In the genomic region with DNA sequence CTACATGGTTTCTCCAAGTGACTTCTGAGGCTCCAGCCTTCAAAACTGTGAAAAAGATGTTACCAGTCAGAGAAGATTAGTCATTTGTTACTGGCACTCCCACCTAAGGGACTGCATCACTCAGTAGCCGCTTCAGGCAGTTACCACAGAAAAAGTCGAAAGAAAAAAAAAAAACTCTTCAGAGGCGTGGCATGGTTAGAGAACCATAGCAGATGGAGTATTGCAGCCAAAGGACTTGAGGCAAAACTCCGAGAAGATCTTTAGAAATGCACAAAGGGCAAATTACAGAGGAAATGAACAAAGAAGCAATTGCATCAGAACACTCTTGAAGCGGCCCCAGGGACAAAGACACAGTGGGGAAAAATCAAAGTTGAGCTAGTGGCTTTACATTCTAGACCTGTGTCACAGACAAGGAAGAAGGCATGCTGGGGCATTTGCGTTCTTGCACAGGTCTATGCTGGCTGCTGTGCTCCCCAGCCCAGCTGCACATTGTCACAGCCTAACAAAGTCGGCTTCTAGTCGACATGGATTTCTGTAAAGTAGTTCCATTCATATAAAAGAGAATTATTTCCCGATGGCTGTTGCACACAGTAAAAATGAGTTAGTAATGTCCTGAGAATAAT, we compare ENCODE assay signal across 16 mouse cellular contexts.
DNase-seq lines count a peak whose midpoint lies in the region; ATAC-seq and TF ChIP-seq lines count a peak whose summit lies in the region.
"Had no signal": no experiment of that assay in that cellular context is flagged by ENCODE, and none has a peak within 500 bp of the region (broad histone marks: within the 10 kb centered on the region; RNA-seq: fewer than 3 reads in every experiment).

No protein-coding gene starts in this region.

- no peak for ATAC-seq in embryonic facial prominence, embryonic 13.5 days (ENCODE audit: insufficient number of reproducible peaks, insufficient read depth, low FRiP score, low TSS enrichment, low read depth)
- ATAC-seq in heart, embryonic 16.5 days (replicated peaks; ENCODE audit: extremely low read depth, insufficient read depth, low FRiP score): no peak
- peak; percentile 61 for ATAC-seq in midbrain, embryonic 13.5 days
- no peak for ATAC-seq in midbrain, postnatal 0 days (ENCODE audit: low FRiP score)
- ATAC-seq: intestine, embryonic 15.5 days; liver, postnatal 0 days had no signal

- peaks cover 10% of the 10 kb centered on the region; the same call in 1 of the 2 replicates for H3K4me1 ChIP-seq in embryonic facial prominence, embryonic 13.5 days
- peaks cover 14% of the 10 kb centered on the region; the same call in 1 of the 2 replicates for H3K4me1 ChIP-seq in embryonic facial prominence, embryonic 10.5 days
- peaks cover 33% of the 10 kb centered on the region for H3K4me1 ChIP-seq in heart, embryonic 16.5 days (ENCODE audit: control insufficient read depth, insufficient read depth, low read length)
- peaks cover 9% of the 10 kb centered on the region for H3K4me1 ChIP-seq in midbrain, embryonic 13.5 days (replicated peaks)
- H3K4me1 ChIP-seq in midbrain, postnatal 0 days (ENCODE audit: insufficient read depth, low read length): no peaks in the 10 kb centered on the region
- H3K4me1 ChIP-seq: intestine, embryonic 15.5 days had no signal

- H3K4me3 ChIP-seq in embryonic facial prominence, embryonic 13.5 days: no peak overlapping the region
- H3K4me3 ChIP-seq in embryonic facial prominence, embryonic 10.5 days: no peak overlapping the region
- no peak overlapping the region for H3K4me3 ChIP-seq in heart, embryonic 16.5 days (ENCODE audit: low read length)
- H3K4me3 ChIP-seq in midbrain, embryonic 13.5 days (replicated peaks): no peak overlapping the region
- H3K4me3 ChIP-seq in midbrain, postnatal 0 days (ENCODE audit: low read depth, low read length): no peak overlapping the region
- H3K4me3 ChIP-seq: intestine, embryonic 15.5 days; neural tube, embryonic 15.5 days had no signal

- no peaks in the 10 kb centered on the region for H3K36me3 ChIP-seq in embryonic facial prominence, embryonic 13.5 days
- no peaks in the 10 kb centered on the region for H3K36me3 ChIP-seq in embryonic facial prominence, embryonic 10.5 days (replicated peaks)
- H3K36me3 ChIP-seq in heart, embryonic 16.5 days (ENCODE audit: control insufficient read depth, insufficient read depth): peaks cover 4% of the 10 kb centered on the region
- H3K36me3 ChIP-seq in midbrain, embryonic 13.5 days: no peaks in the 10 kb centered on the region
- H3K36me3 ChIP-seq in midbrain, postnatal 0 days (ENCODE audit: insufficient read depth, low read length): no peaks in the 10 kb centered on the region
- H3K36me3 ChIP-seq: G1E; intestine, embryonic 15.5 days; neural tube, embryonic 15.5 days had no signal

- H3K27me3 ChIP-seq in embryonic facial prominence, embryonic 13.5 days: no peaks in the 10 kb centered on the region
- no peaks in the 10 kb centered on the region for H3K27me3 ChIP-seq in embryonic facial prominence, embryonic 10.5 days (replicated peaks; ENCODE audit: low read depth, poor library complexity, severe bottlenecking)
- no peaks in the 10 kb centered on the region for H3K27me3 ChIP-seq in heart, embryonic 16.5 days (ENCODE audit: control insufficient read depth, insufficient read depth, low read length)
- H3K27me3 ChIP-seq in midbrain, embryonic 13.5 days: no peaks in the 10 kb centered on the region
- H3K27me3 ChIP-seq in midbrain, postnatal 0 days (ENCODE audit: insufficient read depth, low read length): no peaks in the 10 kb centered on the region
- H3K27me3 ChIP-seq: intestine, embryonic 15.5 days; neural tube, embryonic 15.5 days had no signal

- no peak for TF ChIP-seq CTCF in midbrain, postnatal 0 days (IDR thresholded peaks at IDR 0.05)

- no peak overlapping the region for H3K27ac ChIP-seq in embryonic facial prominence, embryonic 13.5 days
- H3K27ac ChIP-seq in embryonic facial prominence, embryonic 10.5 days (replicated peaks): no peak overlapping the region
- peak overlapping the region; percentile 45; the same call in 1 of the 2 replicates for H3K27ac ChIP-seq in heart, embryonic 16.5 days (ENCODE audit: low read length)
- H3K27ac ChIP-seq in midbrain, embryonic 13.5 days: no peak overlapping the region
- H3K27ac ChIP-seq in midbrain, postnatal 0 days (ENCODE audit: low read depth, low read length): no peak overlapping the region
- H3K27ac ChIP-seq: intestine, embryonic 15.5 days; neural tube, embryonic 15.5 days had no signal

- DNase-seq in embryonic facial prominence, embryonic 10.5 days (ENCODE audit: low spot score): no peak
- DNase-seq in heart, postnatal 10 days: no peak
- DNase-seq in midbrain, postnatal 0 days (ENCODE audit: low spot score): no peak
- no peak for DNase-seq in gastrocnemius, postnatal 4 days (ENCODE audit: low spot score in 2 of 2)
- DNase-seq in thymus, postnatal 4 days: no peak
- DNase-seq: cerebellum, postnatal 36 days; gastrocnemius, postnatal 10 days; layer of hippocampus, adult 9-11 months; liver, postnatal 0 days; thymus, adult 2 months had no signal

- WGBS in embryonic facial prominence, embryonic 13.5 days: 31% methylated on average over 9 of the region's 9 CpGs
- 48% methylated on average over 9 of the region's 9 CpGs for WGBS in embryonic facial prominence, embryonic 10.5 days
- WGBS in heart, embryonic 16.5 days: 53% methylated on average over 9 of the region's 9 CpGs
- 26% methylated on average over 9 of the region's 9 CpGs for WGBS in midbrain, embryonic 13.5 days
- 24% methylated on average over 9 of the region's 9 CpGs for WGBS in midbrain, postnatal 0 days

- H3K9me3 ChIP-seq in embryonic facial prominence, embryonic 13.5 days: no peaks in the 10 kb centered on the region
- H3K9me3 ChIP-seq in embryonic facial prominence, embryonic 10.5 days: no peaks in the 10 kb centered on the region
- no peaks in the 10 kb centered on the region for H3K9me3 ChIP-seq in heart, embryonic 16.5 days (replicated peaks; ENCODE audit: control insufficient read depth, low read length)
- H3K9me3 ChIP-seq in midbrain, embryonic 13.5 days: no peaks in the 10 kb centered on the region
- H3K9me3 ChIP-seq in midbrain, postnatal 0 days (ENCODE audit: low read length): no peaks in the 10 kb centered on the region
- H3K9me3 ChIP-seq: G1E; intestine, embryonic 15.5 days; neural tube, embryonic 15.5 days had no signal

- H3K4me2 ChIP-seq in embryonic facial prominence, embryonic 13.5 days: 0 out of 2 replicates have a peak overlapping the region, but pooled peaks have one; percentile 7
- no peak overlapping the region for H3K4me2 ChIP-seq in heart, embryonic 16.5 days (ENCODE audit: low read depth, low read length)
- no peak overlapping the region for H3K4me2 ChIP-seq in midbrain, embryonic 13.5 days (replicated peaks)
- no peak overlapping the region for H3K4me2 ChIP-seq in midbrain, postnatal 0 days (ENCODE audit: low read depth, low read length, poor library complexity, severe bottlenecking)
- H3K4me2 ChIP-seq: intestine, embryonic 15.5 days; neural tube, embryonic 15.5 days had no signal

- intact Hi-C loops in heart, postnatal 10 days (cut with DNase I): loop anchor here (5.0 kb wide), 1 partner anchor 206 kb away; no protein-coding TSS in a partner anchor

- H3K9ac ChIP-seq in embryonic facial prominence, embryonic 13.5 days: no peak overlapping the region
- H3K9ac ChIP-seq in heart, embryonic 16.5 days (ENCODE audit: low read length): peak overlapping the region; percentile 30; the same call in 1 of the 2 replicates
- H3K9ac ChIP-seq in midbrain, embryonic 13.5 days (replicated peaks): no peak overlapping the region
- no peak overlapping the region for H3K9ac ChIP-seq in midbrain, postnatal 0 days (replicated peaks; ENCODE audit: low read length, poor library complexity, severe bottlenecking)
- H3K9ac ChIP-seq: intestine, embryonic 15.5 days; liver, postnatal 0 days; neural tube, embryonic 15.5 days had no signal
